Mouse (Mus musculus) lung, postnatal 25 days (tissue): ENCODE measurements at regions not wholly inside any gene's neighbourhood (a gene's known extent, or its start where the extent isn't known, plus 50 kb on each side); places are given as distances from the start of the nearest gene placed in this dataset.

Experiments
- DNase-seq: peaks from one replicate; pipeline ENCODE4 v3.0.0; 2022; ENCODE audit warnings: low spot score

GRCm38 (mm10) chr8:126538136-126538535 is 55.6 kb downstream of the Irf2bp2 start:
- no peak for DNase-seq

- DNase-seq = peak; percentile 64
These were observed 56.7 kb downstream of the Irf2bp2 start for GRCm38 (mm10) chr8:126536928-126537618.

- DNase-seq = no peak
These were observed 57.5 kb downstream of the Irf2bp2 start for GRCm38 (mm10) chr8:126536132-126536927.

- no peak for DNase-seq
These were observed 57.6 kb upstream of the Tarbp1 start for GRCm38 (mm10) chr8:126532284-126532974.

- no peak for DNase-seq
These were observed 56.6 kb upstream of the Tarbp1 start for GRCm38 (mm10) chr8:126531459-126531858.

GRCm38 (mm10) chr8:126529409-126529808 is 54.5 kb upstream of the Tarbp1 start:
- DNase-seq = no peak

- no peak for DNase-seq
These were observed 53.7 kb upstream of the Tarbp1 start for GRCm38 (mm10) chr8:126528434-126529080.

- DNase-seq = peak; percentile 92
These were observed 52.2 kb upstream of the Tarbp1 start for GRCm38 (mm10) chr8:126526864-126527571.

GRCm38 (mm10) chr8:126525575-126525974 is 50.7 kb upstream of the Tarbp1 start:
- peak; percentile 45 for DNase-seq
